Mouse (Mus musculus) brain, embryonic 14.5 days (tissue): Measurements from ENCODE around the gene Fam107a. TPM values are rescaled to one million over a fixed set of nuclear protein-coding genes. Genes with fewer than 3 reads are reported as not detected.

Experiments used
- DNase-seq: peaks from one replicate; pipeline ENCODE4 v3.0.0-alpha.2; 2011; ENCODE audit warnings: low read depth
- CTCF ChIP-seq: fragments of 200-500 bp; IDR thresholded peaks from 2 replicates; pipeline ENCODE4 v1.5.1; 2012; ENCODE audit warnings: inconsistent platforms, mild to moderate bottlenecking, moderate library complexity, borderline replicate concordance; ENCODE audit not compliant: insufficient read depth, insufficient read length; ENCODE audit errors: extremely low read depth
- POLR2A ChIP-seq: fragments of 200-500 bp; IDR thresholded peaks from 2 replicates; pipeline ENCODE4 v1.6.1; 2012; ENCODE audit warnings: mild to moderate bottlenecking, inconsistent platforms, borderline replicate concordance; ENCODE audit not compliant: poor library complexity, insufficient read depth, insufficient read length, severe bottlenecking; ENCODE audit errors: extremely low read depth
- polyA plus RNA-seq: library from polyadenylated mRNA; depleted of rRNA; stranded (reverse); fragments of >200 nt; gene quantifications from 2 replicates; pipeline ENCODE4 v1.2.3, GENCODE M21; 2012

Fam107a gene
- polyA plus RNA-seq, 1 experiment: 0.72 TPM

DNA sequence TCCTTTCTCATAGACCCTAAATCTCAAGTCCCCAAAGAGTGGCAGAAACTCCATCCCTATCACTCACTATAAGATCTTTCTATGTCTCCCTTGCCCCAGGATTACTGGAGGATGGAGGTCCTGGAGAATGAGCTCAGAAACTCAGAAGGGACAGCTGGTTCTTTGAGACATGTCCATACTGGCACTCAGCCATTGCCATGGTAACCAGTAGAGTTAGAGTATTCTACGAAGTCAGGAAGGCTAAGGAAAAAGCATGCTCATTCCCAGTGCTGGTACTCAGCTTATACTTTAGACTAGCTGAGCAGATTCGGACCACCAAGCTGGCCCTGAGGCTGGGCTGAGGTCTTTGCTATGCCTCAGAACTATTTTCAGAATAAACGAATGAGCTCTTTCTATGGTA is 16.7 kb upstream of the Fam107a start:
- DNase-seq: no peak
- TF ChIP-seq POLR2A: no peak
- no peak for TF ChIP-seq CTCF

GRCm38 (mm10) chr14:8332314-8333252 is 14.8 kb upstream of the Fam107a start:
- DNase-seq: no peak
- TF ChIP-seq POLR2A (no peak), CTCF (no peak)

DNA sequence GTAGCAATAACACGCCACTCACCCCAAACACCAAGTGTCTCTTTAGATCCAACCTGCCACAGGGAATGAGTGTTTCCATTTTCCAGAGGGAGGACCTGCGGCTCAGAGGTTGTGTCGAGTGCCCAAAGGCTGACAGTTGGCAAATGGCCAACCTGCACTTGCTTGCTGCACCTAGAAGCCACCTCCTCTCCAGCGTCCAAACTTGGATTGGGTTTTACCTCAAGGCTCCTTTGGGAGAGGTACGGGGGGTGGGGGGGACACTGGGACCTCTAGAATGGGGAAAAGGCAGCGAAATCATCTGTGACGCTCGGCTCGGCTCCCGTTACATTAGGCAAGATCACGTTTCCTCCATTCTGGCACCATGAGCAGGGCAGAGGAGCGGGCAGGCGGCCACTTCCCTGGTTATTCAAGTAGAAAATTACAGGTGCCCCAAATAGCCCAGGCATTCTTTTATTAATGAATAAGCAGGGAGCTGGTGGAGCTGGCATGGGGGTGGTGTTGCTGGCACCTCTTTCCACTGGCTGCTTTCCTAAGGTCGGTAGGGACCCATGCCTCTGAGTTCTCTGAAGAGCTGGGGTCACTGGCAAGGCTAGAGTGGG is 13.6 kb upstream of the Fam107a start:
- TF ChIP-seq POLR2A (no peak), CTCF (no peak)
- DNase-seq: peak; percentile 86

- no peak for TF ChIP-seq CTCF
- TF ChIP-seq POLR2A: no peak
- DNase-seq: peak; percentile 70
These were observed 12.6 kb upstream of the Fam107a start for GRCm38 (mm10) chr14:8330390-8330789.

- peak; percentile 91 for DNase-seq
- TF ChIP-seq POLR2A: no peak
- TF ChIP-seq CTCF: no peak
These were observed 11.7 kb upstream of the Fam107a start for GRCm38 (mm10) chr14:8329552-8329951.

DNA sequence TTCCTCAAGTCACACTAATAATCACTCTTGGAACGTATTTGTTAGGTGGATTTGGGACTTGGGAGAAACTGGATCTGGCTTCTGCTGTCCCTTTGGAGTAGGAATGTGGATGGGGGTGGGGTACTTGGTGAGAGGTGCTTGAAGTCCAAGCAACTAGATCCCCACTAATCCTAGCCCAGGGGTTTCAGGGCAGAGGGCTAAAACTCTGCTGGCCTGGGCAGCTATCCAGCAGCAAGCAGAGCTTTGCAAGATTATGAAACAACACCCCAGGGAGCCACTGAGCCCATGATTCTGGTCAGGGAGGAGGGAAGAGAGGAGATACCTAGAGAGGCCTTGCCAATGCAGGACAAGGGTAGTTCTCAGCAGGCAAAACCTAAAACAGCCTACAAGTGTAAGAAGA is 9.5 kb upstream of the Fam107a start:
- no peak for TF ChIP-seq POLR2A
- no peak for DNase-seq

DNA sequence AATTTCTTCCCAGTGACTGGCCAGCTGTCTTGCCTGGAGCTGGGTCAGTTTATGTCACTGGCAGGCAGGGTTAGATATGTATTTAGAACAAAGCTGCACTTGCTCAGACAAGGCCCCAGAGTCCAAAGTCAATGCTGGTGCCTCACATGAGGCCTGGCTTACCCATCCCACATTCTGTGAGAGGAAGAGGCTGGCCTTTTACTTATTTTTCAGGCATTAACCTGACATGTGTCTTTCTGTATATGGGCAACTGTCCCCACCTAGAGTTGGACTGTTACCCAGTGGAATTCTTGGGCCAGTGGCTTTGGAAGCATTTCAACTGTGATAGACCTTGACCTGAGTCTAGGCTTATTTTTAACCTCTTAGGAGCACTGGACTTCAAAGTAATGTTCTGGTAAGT is 9.1 kb upstream of the Fam107a start:
- no peak for TF ChIP-seq CTCF
- TF ChIP-seq POLR2A: no peak

DNA sequence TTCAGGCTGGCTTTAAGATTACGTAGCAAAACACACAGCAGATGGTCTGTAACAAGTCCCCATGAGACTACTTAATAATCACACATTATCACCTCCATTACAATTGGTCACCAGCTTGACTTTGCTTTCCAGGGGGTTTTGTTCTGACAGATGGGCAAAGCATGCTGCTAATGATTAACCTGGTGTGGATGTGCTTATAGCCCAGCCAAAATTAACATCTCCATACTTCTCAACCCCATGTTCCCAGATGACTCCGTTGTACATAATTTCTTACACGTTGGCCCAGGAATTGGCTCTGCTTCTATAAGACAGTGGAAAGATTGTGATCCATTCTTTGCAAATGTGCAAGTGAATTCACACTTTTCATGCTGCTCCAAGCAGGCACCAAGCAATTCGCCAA is 7.9 kb upstream of the Fam107a start:
- TF ChIP-seq POLR2A (no peak), CTCF (no peak)
- DNase-seq: peak; percentile 75

More for the DNA sequence above, 9.1 kb upstream of the Fam107a start:
- no peak for DNase-seq

DNA sequence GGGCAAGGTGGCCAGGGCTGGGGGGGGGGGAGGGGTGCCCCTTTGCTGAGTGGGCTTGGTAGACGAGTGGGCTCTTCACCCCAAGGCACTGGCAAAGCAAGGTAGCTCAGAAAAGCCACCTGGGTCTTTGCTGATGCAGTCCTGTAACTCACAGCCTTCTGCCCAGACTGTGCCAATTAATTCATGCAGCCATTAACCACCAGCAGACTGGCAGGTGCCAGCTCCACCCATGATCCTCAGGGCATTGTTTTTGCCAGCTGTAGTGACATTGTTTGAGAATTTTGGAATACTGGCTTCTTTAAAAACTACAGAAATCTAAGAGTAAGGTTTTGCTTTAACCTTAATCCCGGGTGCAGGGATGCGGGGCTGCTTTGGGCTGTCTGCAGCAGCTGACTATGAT is 2.7 kb upstream of the Fam107a start:
- no peak for TF ChIP-seq POLR2A
- no peak for TF ChIP-seq CTCF
- peak; percentile 41 for DNase-seq

DNA sequence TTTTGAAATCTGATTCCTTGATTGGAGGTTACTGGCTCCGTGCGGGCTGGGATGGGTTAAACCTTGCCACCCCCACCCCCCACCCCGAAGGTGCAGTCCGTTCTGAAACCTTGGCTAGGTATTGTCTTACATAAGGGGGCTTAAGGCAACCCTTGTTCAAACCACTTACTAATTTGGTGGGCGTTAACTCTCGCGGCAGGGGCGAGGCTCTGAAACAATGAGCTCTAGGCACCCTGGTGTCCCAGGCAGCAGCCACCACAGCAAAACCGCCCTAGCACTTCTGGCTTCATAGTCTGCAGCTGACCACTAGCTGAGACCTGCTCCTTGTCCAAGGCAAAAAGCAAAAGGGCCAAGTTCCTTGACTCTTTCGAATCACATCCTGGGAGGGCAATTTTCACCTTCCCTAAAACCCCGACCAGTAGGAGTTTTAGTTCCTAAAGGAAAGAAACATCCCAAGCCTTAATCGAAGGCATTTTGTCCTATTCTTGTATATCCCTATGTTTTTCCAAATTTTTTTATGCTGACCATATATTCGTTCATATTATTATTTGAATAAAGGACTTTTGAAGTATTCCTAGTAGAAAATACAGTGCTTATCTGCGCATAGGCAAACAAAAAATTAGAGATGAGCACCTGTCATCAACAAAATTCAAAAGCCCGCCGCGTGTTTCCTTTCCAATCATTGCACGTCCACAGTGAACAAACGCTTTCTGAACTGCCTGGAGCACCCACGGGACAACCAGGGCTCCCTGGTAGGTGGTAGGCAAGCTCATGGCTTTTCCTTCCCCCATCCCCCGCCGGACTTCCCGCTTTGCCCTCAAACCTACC is 1.2 kb downstream of the Fam107a start:
- DNase-seq: peak; percentile 41
- TF ChIP-seq CTCF: no peak
- TF ChIP-seq POLR2A: no peak

DNA sequence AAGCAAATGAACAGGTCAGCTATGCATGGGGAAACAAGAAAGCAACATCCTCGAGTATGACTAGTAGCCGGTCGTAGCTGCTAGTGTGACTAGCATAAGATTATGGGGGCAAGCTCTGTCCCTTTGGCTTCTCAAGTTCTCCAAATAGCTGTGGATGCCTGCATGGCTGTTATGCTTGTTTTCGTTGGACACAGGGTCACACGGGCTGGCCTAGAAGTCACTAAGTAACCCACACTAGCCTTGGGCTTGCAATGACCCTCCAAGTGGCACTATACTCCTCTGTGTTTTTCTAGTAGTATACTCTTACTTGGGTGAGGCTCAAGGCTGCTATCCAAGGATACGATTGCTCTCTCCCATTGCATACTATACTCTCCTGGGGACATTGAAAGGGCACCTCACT is 2.7 kb downstream of the Fam107a start:
- DNase-seq: no peak
- TF ChIP-seq CTCF (no peak), POLR2A (no peak)
